In genomic region chr3:148324911-148325621, GRCm38 (mm10) we compare ENCODE assay signal across 21 mouse cellular contexts.
"Had no signal": no experiment of that assay in that cellular context is flagged by ENCODE, and none has a peak within 500 bp of the region (broad histone marks: within the 10 kb centered on the region; RNA-seq: fewer than 3 reads in every experiment).

No protein-coding gene starts in this region.

- H3K4me2 ChIP-seq: lung, embryonic 15.5 days; midbrain, embryonic 12.5 days; neural tube, embryonic 13.5 days; neural tube, embryonic 15.5 days; stomach, embryonic 15.5 days had no signal

- H3K9ac ChIP-seq: liver, postnatal 0 days; lung, embryonic 15.5 days; midbrain, embryonic 12.5 days; neural tube, embryonic 13.5 days; neural tube, embryonic 15.5 days; stomach, embryonic 15.5 days had no signal

- H3K27ac ChIP-seq: lung, embryonic 15.5 days; midbrain, embryonic 10.5 days; midbrain, embryonic 12.5 days; neural tube, embryonic 13.5 days; neural tube, embryonic 15.5 days; stomach, embryonic 15.5 days; stomach, postnatal 0 days had no signal

- H3K4me3 ChIP-seq: lung, embryonic 15.5 days; midbrain, embryonic 10.5 days; midbrain, embryonic 12.5 days; myocyte; neural tube, embryonic 13.5 days; neural tube, embryonic 15.5 days; stomach, embryonic 15.5 days had no signal

- DNase-seq: liver, postnatal 0 days; lung, adult 2 months; lung, postnatal 14 days; lung, postnatal 36 days; midbrain, embryonic 14.5 days; retina, postnatal 1 day; right cerebral cortex, adult 18-20 months; right cerebral cortex, postnatal 14 days; thymus, adult 2 months; thymus, postnatal 25 days; thymus, postnatal 4 days had no signal

- H3K9me3 ChIP-seq: lung, embryonic 15.5 days; midbrain, embryonic 10.5 days; midbrain, embryonic 12.5 days; neural tube, embryonic 13.5 days; neural tube, embryonic 15.5 days; stomach, embryonic 15.5 days had no signal

- ATAC-seq: liver, postnatal 0 days; lung, postnatal 0 days; midbrain, embryonic 16.5 days had no signal

- H3K27me3 ChIP-seq: lung, embryonic 15.5 days; midbrain, embryonic 12.5 days; neural tube, embryonic 13.5 days; neural tube, embryonic 15.5 days; stomach, embryonic 15.5 days had no signal

- H3K4me1 ChIP-seq: lung, embryonic 15.5 days; midbrain, embryonic 10.5 days; midbrain, embryonic 12.5 days; neural tube, embryonic 13.5 days; neural tube, embryonic 15.5 days; stomach, embryonic 15.5 days had no signal

- H3K36me3 ChIP-seq: lung, embryonic 15.5 days; midbrain, embryonic 10.5 days; midbrain, embryonic 12.5 days; neural tube, embryonic 13.5 days; neural tube, embryonic 15.5 days; stomach, embryonic 15.5 days had no signal
